In genomic region chr14:106393978-106394377, GRCm38 (mm10) we compare ENCODE assay signal across 12 mouse cellular contexts.
DNase-seq lines count a peak whose midpoint lies in the region; ATAC-seq and TF ChIP-seq lines count a peak whose summit lies in the region.
"Had no signal": no experiment of that assay in that cellular context is flagged by ENCODE, and none has a peak within 500 bp of the region (broad histone marks: within the 10 kb centered on the region; RNA-seq: fewer than 3 reads in every experiment).

No protein-coding gene starts in this region.

- H3K4me1 ChIP-seq in lung, embryonic 14.5 days (ENCODE audit: insufficient read depth), result 0 out of 2 replicates have a peak, but pooled peaks cover 4% of the 10 kb centered on the region
- H3K4me1 ChIP-seq in kidney, adult 2 months (ENCODE audit: control insufficient read depth, insufficient read depth, low read length), result no peaks in the 10 kb centered on the region
- H3K4me1 ChIP-seq: heart, embryonic 13.5 days had no signal

- H3K9me3 ChIP-seq in lung, embryonic 14.5 days (ENCODE audit: low read depth, low read length), result no peaks in the 10 kb centered on the region
- H3K9me3 ChIP-seq: heart, embryonic 13.5 days had no signal

- no peak overlapping the region for H3K9ac ChIP-seq in lung, embryonic 14.5 days
- H3K9ac ChIP-seq: heart, embryonic 13.5 days; liver, embryonic 14.5 days had no signal

- H3K27ac ChIP-seq in lung, embryonic 14.5 days (ENCODE audit: low read depth), result no peak overlapping the region
- no peak overlapping the region for H3K27ac ChIP-seq in kidney, adult 2 months (ENCODE audit: insufficient read depth, low read depth, low read length)
- H3K27ac ChIP-seq: heart, embryonic 13.5 days; left cerebral cortex, adult 2 months; liver, embryonic 14.5 days had no signal

- ATAC-seq in lung, embryonic 14.5 days (ENCODE audit: insufficient read depth), result peak; percentile 63; the same call in 1 of the 2 replicates

- TF ChIP-seq POLR2A in kidney, adult 2 months (IDR thresholded peaks at IDR 0.05; ENCODE audit: low read depth, low read length), result no peak

- TF ChIP-seq CTCF in lung, embryonic 14.5 days (IDR thresholded peaks at IDR 0.05; ENCODE audit: low read depth), result no peak
- no peak for TF ChIP-seq CTCF in kidney, adult 2 months (conservative IDR thresholded peaks at IDR 0.05; ENCODE audit: insufficient read depth, insufficient read length, low read depth, low read length)

- no peak overlapping the region for H3K4me2 ChIP-seq in lung, embryonic 14.5 days
- H3K4me2 ChIP-seq: heart, embryonic 13.5 days; midbrain, embryonic 11.5 days had no signal

- no peaks in the 10 kb centered on the region for H3K27me3 ChIP-seq in lung, embryonic 14.5 days (ENCODE audit: insufficient read depth, low read length)
- H3K27me3 ChIP-seq in kidney, adult 2 months (replicated peaks; ENCODE audit: control insufficient read depth, insufficient read depth, low read length), result no peaks in the 10 kb centered on the region
- H3K27me3 ChIP-seq: heart, embryonic 13.5 days had no signal

- WGBS in lung, embryonic 14.5 days, result 21% methylated on average over 4 of the region's 4 CpGs
- 31% methylated on average over 4 of the region's 4 CpGs for WGBS in kidney, adult 2 months

- no peak overlapping the region for H3K4me3 ChIP-seq in lung, embryonic 14.5 days (ENCODE audit: low read depth, low read length)
- H3K4me3 ChIP-seq in kidney, adult 2 months (ENCODE audit: insufficient read depth, low read depth, low read length), result no peak overlapping the region
- H3K4me3 ChIP-seq: heart, embryonic 13.5 days; left cerebral cortex, adult 2 months had no signal

- no peaks in the 10 kb centered on the region for H3K36me3 ChIP-seq in lung, embryonic 14.5 days (ENCODE audit: insufficient read depth)
- no peaks in the 10 kb centered on the region for H3K36me3 ChIP-seq in kidney, adult 2 months (ENCODE audit: control insufficient read depth, insufficient read depth, low read length)
- H3K36me3 ChIP-seq: heart, embryonic 13.5 days had no signal

- peak; percentile 5 for DNase-seq in embryo, embryonic 11 days
- DNase-seq in embryo, embryonic 9.5 days (ENCODE audit: extremely low spot score), result no peak
- DNase-seq in lung, embryonic 14.5 days, result peak; percentile 26
- no peak for DNase-seq in lung, postnatal 14 days
- peak; percentile 61 for DNase-seq in kidney, adult 2 months
- peak; percentile 62 for DNase-seq in skeletal muscle tissue, adult 2 months (ENCODE audit: low read depth, low spot score)
- DNase-seq in gastrocnemius, postnatal 25 days, result no peak
- no peak for DNase-seq in adrenal gland, adult 18-20 months (ENCODE audit: low spot score in 2 of 2)

Comparison
In these comparisons a context has a peak if more than half of its experiments do, and no peak if none do; other contexts are left out.
1. DNase-seq: peak in embryo, embryonic 11 days (single experiment), lung, embryonic 14.5 days (single experiment), kidney, adult 2 months (single experiment) and skeletal muscle tissue, adult 2 months (single experiment); none in embryo, embryonic 9.5 days (single experiment), lung, postnatal 14 days (single experiment), gastrocnemius, postnatal 25 days (single experiment) and adrenal gland, adult 18-20 months (0 of 2).